Mouse (Mus musculus): ENCODE measurements around the gene Itk. TPM values are rescaled to one million over a fixed set of nuclear protein-coding genes. Genes with fewer than 3 reads are reported as not detected.

Gene Itk
- polyA plus RNA-seq, 1 experiment from 2014 or later = not detected

GRCm38 (mm10) chr11:46396860-46397179, 7.5 kb upstream of the Itk start:
- H3K27ac ChIP-seq (ENCODE audit: low read depth, low read length) = no peak overlapping the region
- 52% methylated on average over 4 of the region's 4 CpGs for WGBS (ENCODE audit: insufficient replicate concordance)
- no peaks in the 10 kb centered on the region for H3K9me3 ChIP-seq (replicated peaks; ENCODE audit: control insufficient read depth, low read length)
- H3K27me3 ChIP-seq (ENCODE audit: control insufficient read depth, insufficient read depth, low read length) = no peaks in the 10 kb centered on the region
- no peak overlapping the region for H3K9ac ChIP-seq (ENCODE audit: low read depth, low read length)
- H3K36me3 ChIP-seq (ENCODE audit: control insufficient read depth, insufficient read depth, low read length) = no peaks in the 10 kb centered on the region
- no peak overlapping the region for H3K4me3 ChIP-seq (ENCODE audit: low read depth, low read length)
- no peaks in the 10 kb centered on the region for H3K4me1 ChIP-seq (ENCODE audit: control insufficient read depth, insufficient read depth, low read length)
- ATAC-seq (replicated peaks; ENCODE audit: insufficient number of reproducible peaks, low FRiP score, low TSS enrichment) = no peak
- no peak overlapping the region for H3K4me2 ChIP-seq

GRCm38 (mm10) chr11:46396167-46396859, 7.0 kb upstream of the Itk start, which contains the start of gene Fam71b:
Gene Fam71b, plus strand, starts transcription at chr11:46396559.
- WGBS (ENCODE audit: insufficient replicate concordance) = 65% methylated on average over 13 of the region's 13 CpGs
- H3K9ac ChIP-seq (ENCODE audit: low read depth, low read length) = no peak within 1 kb of the TSS
- no peak within 1 kb of the TSS for H3K27ac ChIP-seq (ENCODE audit: low read depth, low read length)
- no peaks in the 10 kb centered on the region for H3K36me3 ChIP-seq (ENCODE audit: control insufficient read depth, insufficient read depth, low read length)
- H3K4me3 ChIP-seq (ENCODE audit: low read depth, low read length) = no peak within 1 kb of the TSS
- no peak for ATAC-seq (replicated peaks; ENCODE audit: insufficient number of reproducible peaks, low FRiP score, low TSS enrichment)
- no peak within 1 kb of the TSS for H3K4me2 ChIP-seq
- H3K27me3 ChIP-seq (ENCODE audit: control insufficient read depth, insufficient read depth, low read length) = no peaks in the 10 kb centered on the region
- H3K9me3 ChIP-seq (replicated peaks; ENCODE audit: control insufficient read depth, low read length) = no peaks in the 10 kb centered on the region
- H3K4me1 ChIP-seq (ENCODE audit: control insufficient read depth, insufficient read depth, low read length) = no peaks in the 10 kb centered on the region

GRCm38 (mm10) chr11:46395698-46396097, 6.4 kb upstream of the Itk start:
- Histone ChIP-seq H3K4me1 (ENCODE audit: control insufficient read depth, insufficient read depth, low read length) (no peaks in the 10 kb centered on the region), H3K9me3 (replicated peaks; ENCODE audit: control insufficient read depth, low read length) (no peaks in the 10 kb centered on the region), H3K4me3 (ENCODE audit: low read depth, low read length) (no peak overlapping the region), H3K36me3 (ENCODE audit: control insufficient read depth, insufficient read depth, low read length) (no peaks in the 10 kb centered on the region), H3K27ac (ENCODE audit: low read depth, low read length) (no peak overlapping the region), H3K4me2 (no peak overlapping the region), H3K27me3 (ENCODE audit: control insufficient read depth, insufficient read depth, low read length) (no peaks in the 10 kb centered on the region), H3K9ac (ENCODE audit: low read depth, low read length) (no peak overlapping the region)
- no peak for ATAC-seq (replicated peaks; ENCODE audit: insufficient number of reproducible peaks, low FRiP score, low TSS enrichment)
- WGBS (ENCODE audit: insufficient replicate concordance) = 93% methylated on average over 2 of the region's 2 CpGs

- no peak overlapping the region for H3K27ac ChIP-seq (ENCODE audit: low read depth, low read length)
- no peaks in the 10 kb centered on the region for H3K9me3 ChIP-seq (replicated peaks; ENCODE audit: control insufficient read depth, low read length)
- ATAC-seq (replicated peaks; ENCODE audit: insufficient number of reproducible peaks, low FRiP score, low TSS enrichment) = no peak
- H3K36me3 ChIP-seq (ENCODE audit: control insufficient read depth, insufficient read depth, low read length) = no peaks in the 10 kb centered on the region
- 65% methylated on average over 2 of the region's 2 CpGs for WGBS (ENCODE audit: insufficient replicate concordance)
- no peak overlapping the region for H3K4me3 ChIP-seq (ENCODE audit: low read depth, low read length)
- no peaks in the 10 kb centered on the region for H3K27me3 ChIP-seq (ENCODE audit: control insufficient read depth, insufficient read depth, low read length)
- no peaks in the 10 kb centered on the region for H3K4me1 ChIP-seq (ENCODE audit: control insufficient read depth, insufficient read depth, low read length)
- no peak overlapping the region for H3K4me2 ChIP-seq
- H3K9ac ChIP-seq (ENCODE audit: low read depth, low read length) = no peak overlapping the region
Observed at GRCm38 (mm10) chr11:46395088-46395487, 5.8 kb upstream of the Itk start.

- ATAC-seq (replicated peaks; ENCODE audit: insufficient number of reproducible peaks, low FRiP score, low TSS enrichment) = no peak
- no peak overlapping the region for H3K4me3 ChIP-seq (ENCODE audit: low read depth, low read length)
- H3K4me2 ChIP-seq = no peak overlapping the region
- 76% methylated on average over 4 of the region's 4 CpGs for WGBS (ENCODE audit: insufficient replicate concordance)
- H3K9me3 ChIP-seq (replicated peaks; ENCODE audit: control insufficient read depth, low read length) = no peaks in the 10 kb centered on the region
- no peak overlapping the region for H3K27ac ChIP-seq (ENCODE audit: low read depth, low read length)
- no peaks in the 10 kb centered on the region for H3K27me3 ChIP-seq (ENCODE audit: control insufficient read depth, insufficient read depth, low read length)
- no peaks in the 10 kb centered on the region for H3K36me3 ChIP-seq (ENCODE audit: control insufficient read depth, insufficient read depth, low read length)
- H3K9ac ChIP-seq (ENCODE audit: low read depth, low read length) = no peak overlapping the region
- H3K4me1 ChIP-seq (ENCODE audit: control insufficient read depth, insufficient read depth, low read length) = no peaks in the 10 kb centered on the region
Observed at GRCm38 (mm10) chr11:46393413-46393812, 4.1 kb upstream of the Itk start.

- ATAC-seq (replicated peaks; ENCODE audit: insufficient number of reproducible peaks, low FRiP score, low TSS enrichment) = no peak
- 74% methylated on average over 7 of the region's 7 CpGs for WGBS (ENCODE audit: insufficient replicate concordance)
- Histone ChIP-seq H3K36me3 (ENCODE audit: control insufficient read depth, insufficient read depth, low read length) (no peaks in the 10 kb centered on the region), H3K4me3 (ENCODE audit: low read depth, low read length) (no peak overlapping the region), H3K27me3 (ENCODE audit: control insufficient read depth, insufficient read depth, low read length) (no peaks in the 10 kb centered on the region), H3K27ac (ENCODE audit: low read depth, low read length) (no peak overlapping the region), H3K4me2 (no peak overlapping the region), H3K9me3 (replicated peaks; ENCODE audit: control insufficient read depth, low read length) (no peaks in the 10 kb centered on the region), H3K4me1 (ENCODE audit: control insufficient read depth, insufficient read depth, low read length) (no peaks in the 10 kb centered on the region), H3K9ac (ENCODE audit: low read depth, low read length) (no peak overlapping the region)
Observed at GRCm38 (mm10) chr11:46392890-46393289, 3.6 kb upstream of the Itk start.

GRCm38 (mm10) chr11:46390621-46391020, 1.3 kb upstream of the Itk start:
- ATAC-seq (replicated peaks; ENCODE audit: insufficient number of reproducible peaks, low FRiP score, low TSS enrichment) = no peak
- H3K4me1 ChIP-seq (ENCODE audit: control insufficient read depth, insufficient read depth, low read length) = no peaks in the 10 kb centered on the region
- H3K4me3 ChIP-seq (ENCODE audit: low read depth, low read length) = no peak overlapping the region
- H3K27me3 ChIP-seq (ENCODE audit: control insufficient read depth, insufficient read depth, low read length) = no peaks in the 10 kb centered on the region
- H3K9ac ChIP-seq (ENCODE audit: low read depth, low read length) = no peak overlapping the region
- 60% methylated on average over 3 of the region's 3 CpGs for WGBS (ENCODE audit: insufficient replicate concordance)
- no peak overlapping the region for H3K4me2 ChIP-seq
- H3K27ac ChIP-seq (ENCODE audit: low read depth, low read length) = no peak overlapping the region
- no peaks in the 10 kb centered on the region for H3K9me3 ChIP-seq (replicated peaks; ENCODE audit: control insufficient read depth, low read length)
- no peaks in the 10 kb centered on the region for H3K36me3 ChIP-seq (ENCODE audit: control insufficient read depth, insufficient read depth, low read length)

GRCm38 (mm10) chr11:46388438-46388837, 877 bp downstream of the Itk start:
- H3K9ac ChIP-seq (ENCODE audit: low read depth, low read length) = no peak overlapping the region

GRCm38 (mm10) chr11:46387061-46387460, 2.3 kb downstream of the Itk start:
- Histone ChIP-seq H3K4me3 (ENCODE audit: low read depth, low read length) (no peak overlapping the region), H3K27ac (ENCODE audit: low read depth, low read length) (no peak overlapping the region), H3K4me2 (no peak overlapping the region), H3K27me3 (ENCODE audit: control insufficient read depth, insufficient read depth, low read length) (no peaks in the 10 kb centered on the region), H3K4me1 (ENCODE audit: control insufficient read depth, insufficient read depth, low read length) (no peaks in the 10 kb centered on the region), H3K9me3 (replicated peaks; ENCODE audit: control insufficient read depth, low read length) (no peaks in the 10 kb centered on the region), H3K9ac (ENCODE audit: low read depth, low read length) (no peak overlapping the region), H3K36me3 (ENCODE audit: control insufficient read depth, insufficient read depth, low read length) (no peaks in the 10 kb centered on the region)
- WGBS (ENCODE audit: insufficient replicate concordance) = 88% methylated on average over 8 of the region's 8 CpGs
- no peak for ATAC-seq (replicated peaks; ENCODE audit: insufficient number of reproducible peaks, low FRiP score, low TSS enrichment)

More at GRCm38 (mm10) chr11:46388438-46388837, 877 bp downstream of the Itk start:
- 68% methylated on average over 6 of the region's 6 CpGs for WGBS (ENCODE audit: insufficient replicate concordance)
- H3K4me1 ChIP-seq (ENCODE audit: control insufficient read depth, insufficient read depth, low read length) = no peaks in the 10 kb centered on the region
- H3K4me2 ChIP-seq = no peak overlapping the region
- no peak overlapping the region for H3K4me3 ChIP-seq (ENCODE audit: low read depth, low read length)
- no peak for ATAC-seq (replicated peaks; ENCODE audit: insufficient number of reproducible peaks, low FRiP score, low TSS enrichment)
- no peaks in the 10 kb centered on the region for H3K36me3 ChIP-seq (ENCODE audit: control insufficient read depth, insufficient read depth, low read length)
- H3K27ac ChIP-seq (ENCODE audit: low read depth, low read length) = no peak overlapping the region
- no peaks in the 10 kb centered on the region for H3K9me3 ChIP-seq (replicated peaks; ENCODE audit: control insufficient read depth, low read length)
- no peaks in the 10 kb centered on the region for H3K27me3 ChIP-seq (ENCODE audit: control insufficient read depth, insufficient read depth, low read length)
